Mouse (Mus musculus) spleen, postnatal 14 days (tissue): ENCODE data around the gene Paics.
"Not testable (repeated sequence)": the region's sequence is repeated elsewhere in the genome, so short reads cannot be mapped to it uniquely, and the experiment has no call there.

Experiments
- DNase-seq, 2 experiments: peaks; one replicate each; pipeline ENCODE4 v3.0.0; 2021 to 2022; ENCODE audit warnings: low spot score in 2 of 2

The Paics gene

DNA sequence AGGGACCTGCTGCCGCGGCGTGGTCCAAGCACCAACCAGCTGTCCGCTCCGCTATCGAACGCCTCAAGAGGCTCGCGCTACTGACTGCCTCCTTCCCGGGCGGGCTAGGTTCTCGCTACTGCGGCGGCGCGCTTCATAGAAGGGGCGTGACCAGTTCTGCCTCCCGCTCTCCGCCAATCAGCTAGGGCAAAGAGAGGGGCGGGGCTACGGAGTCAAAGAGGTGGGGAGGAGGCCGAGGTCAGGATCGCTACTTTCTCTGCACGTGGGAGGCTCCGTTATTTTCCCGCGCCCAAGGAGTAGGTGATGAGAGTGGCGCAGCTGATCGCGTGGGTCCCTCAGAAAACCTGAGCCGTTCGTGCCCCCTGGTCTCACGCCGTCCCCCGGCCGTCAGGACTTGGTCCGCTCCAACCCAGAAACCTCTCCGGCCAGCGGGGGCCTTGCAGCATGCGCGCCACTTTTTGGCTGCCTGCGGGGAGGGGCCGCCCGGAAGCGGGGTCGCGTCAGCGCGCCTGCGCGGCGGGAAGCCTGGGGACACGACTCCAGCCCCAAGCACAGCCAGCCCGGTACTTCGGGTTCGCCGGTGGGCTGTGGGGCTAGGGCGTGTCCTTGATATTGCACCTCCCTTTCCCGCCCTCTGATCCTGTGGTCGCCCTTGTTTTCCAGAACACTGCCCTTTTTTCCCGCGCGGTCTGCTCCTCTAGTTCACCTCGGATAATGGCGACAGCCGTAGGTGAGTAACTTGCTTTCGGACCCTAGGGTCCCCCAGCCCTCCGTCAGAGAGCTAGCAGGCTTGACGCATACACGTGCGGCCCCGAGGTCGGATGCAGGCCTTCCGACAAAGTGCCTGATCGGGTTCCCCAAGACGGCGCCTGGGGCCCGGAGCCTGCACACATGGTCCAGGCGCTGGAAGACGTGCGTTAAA lies at the start of gene Paics, which contains the start of gene Ppat:
Paics (plus strand) TSS at position 202 of the 922 bp plus-strand sequence.
Ppat (minus strand) TSS at position 473 of the 922 bp plus-strand sequence.
- peak; percentile 97 to 98 for DNase-seq

DNA sequence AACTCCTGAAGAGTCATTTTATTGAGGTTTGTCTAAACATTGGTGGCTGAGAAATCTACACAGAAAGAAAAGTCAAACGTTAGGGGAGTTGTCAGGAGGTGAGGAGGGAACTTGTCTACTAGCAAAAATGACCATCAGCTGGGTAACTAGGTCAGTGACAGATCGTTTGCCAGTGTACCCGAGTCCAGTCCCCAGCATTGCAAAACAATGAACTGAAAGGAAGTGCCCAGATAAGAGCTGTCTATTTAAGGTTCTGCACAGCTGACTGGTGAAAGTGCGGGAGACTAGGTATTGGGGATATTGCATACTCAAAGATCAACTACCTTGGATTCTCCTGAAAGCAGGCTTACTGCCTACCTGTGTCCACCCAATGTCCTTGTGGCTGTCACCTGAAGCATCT lies 49.0 kb upstream of the Paics start:
- DNase-seq = no peak

DNA sequence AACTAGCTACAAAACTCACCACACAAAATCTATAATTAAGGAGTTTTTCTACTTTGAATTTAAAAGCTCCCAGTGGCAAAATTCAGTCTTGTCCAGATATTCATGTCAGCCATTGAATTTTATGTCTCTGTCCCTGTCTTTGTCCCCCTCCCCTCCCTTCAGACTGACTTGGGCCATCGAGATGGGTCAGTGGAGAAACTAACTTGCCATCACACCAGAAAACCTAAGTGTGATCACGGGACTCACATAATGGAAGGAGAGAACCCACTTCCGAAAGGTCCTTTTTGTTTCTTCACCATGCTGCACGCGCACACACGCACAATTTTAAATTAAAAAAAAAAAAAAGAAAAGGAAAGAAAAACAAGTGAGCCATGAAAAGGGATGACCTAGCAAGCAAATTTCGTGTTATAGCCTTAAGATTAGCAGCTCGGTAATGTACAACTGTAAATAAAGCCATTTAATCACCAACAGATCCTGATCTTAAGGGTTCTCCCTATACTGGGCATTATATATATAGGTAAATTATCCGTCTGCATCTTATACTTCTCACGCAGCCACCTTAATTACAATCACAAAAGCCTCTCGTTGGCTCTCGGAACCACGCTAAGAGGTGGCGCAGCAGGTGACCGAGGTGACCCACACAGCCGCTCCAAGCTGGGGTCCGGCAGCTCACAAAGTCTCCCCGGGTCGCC lies 46.2 kb upstream of the Paics start:
- no peak for DNase-seq

- DNase-seq = peak; percentile 96 to 99
Measured at GRCm38 (mm10) chr5:76905405-76906154, 45.5 kb upstream of the Paics start, which contains the start of gene Aasdh. Aasdh (minus strand) TSS chr5:76905514.

- DNase-seq = no peak
Measured at GRCm38 (mm10) chr5:76906155-76906499, 45.0 kb upstream of the Paics start.

DNA sequence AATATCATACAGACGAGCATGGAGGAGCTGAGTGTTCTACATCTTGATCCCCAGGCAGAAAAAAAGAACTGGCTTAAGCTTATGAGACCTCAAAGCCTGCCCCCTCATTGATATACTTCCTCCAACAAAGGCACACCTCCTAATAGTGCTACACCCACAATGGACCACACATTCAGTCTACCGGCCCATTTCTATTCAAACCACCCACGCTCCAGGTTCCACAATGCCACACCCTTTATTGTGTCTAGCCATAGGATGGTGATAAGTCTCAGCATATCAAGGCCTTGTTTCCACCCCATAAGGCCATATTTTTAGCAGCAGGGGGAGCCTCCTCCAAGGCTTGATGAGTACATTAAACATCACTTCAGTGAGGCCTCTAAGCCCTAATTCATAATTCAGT lies 40.3 kb upstream of the Paics start:
- no peak for DNase-seq

DNA sequence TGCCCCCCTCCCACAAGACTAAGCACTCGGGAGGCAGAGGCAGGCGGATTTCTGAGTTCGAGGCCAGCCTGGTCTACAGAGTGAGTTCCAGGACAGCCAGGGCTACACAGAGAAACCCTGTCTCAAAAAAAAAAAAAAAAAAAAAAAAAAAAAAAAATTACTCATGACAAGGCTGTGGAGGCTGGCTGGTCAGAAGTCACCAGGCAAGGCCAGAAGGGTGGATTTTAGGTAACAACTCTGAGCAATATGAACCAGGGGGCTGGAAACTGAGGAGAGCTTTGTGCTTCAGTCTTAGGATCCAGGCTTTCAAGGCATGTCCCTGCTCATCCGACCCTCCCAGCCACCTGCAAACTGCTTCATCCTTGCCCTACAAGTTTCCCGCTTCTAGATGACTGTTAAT lies 38.6 kb upstream of the Paics start:
- DNase-seq = not testable (repeated sequence)

GRCm38 (mm10) chr5:76922833-76923232 lies 28.3 kb upstream of the Paics start:
- DNase-seq = no peak

DNA sequence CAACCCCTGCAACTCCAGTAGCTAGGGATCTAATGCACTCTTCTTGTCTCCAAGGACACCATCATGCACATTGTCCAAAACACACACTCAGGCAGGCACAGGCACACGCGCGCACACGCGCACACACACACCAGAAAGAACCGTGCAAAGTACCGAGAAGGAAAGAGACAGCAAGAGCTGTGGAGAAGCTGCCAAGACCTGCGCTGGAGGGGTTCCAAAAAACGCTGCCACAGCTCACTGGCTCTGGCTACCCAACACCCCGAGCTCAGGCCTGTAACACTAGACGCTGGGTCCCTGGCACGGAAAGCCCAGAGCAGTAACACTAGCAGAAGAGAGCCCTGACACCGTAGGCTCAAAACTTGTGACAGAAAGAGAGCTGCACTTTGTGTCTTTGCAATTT lies 27.7 kb upstream of the Paics start:
- DNase-seq = no peak

DNA sequence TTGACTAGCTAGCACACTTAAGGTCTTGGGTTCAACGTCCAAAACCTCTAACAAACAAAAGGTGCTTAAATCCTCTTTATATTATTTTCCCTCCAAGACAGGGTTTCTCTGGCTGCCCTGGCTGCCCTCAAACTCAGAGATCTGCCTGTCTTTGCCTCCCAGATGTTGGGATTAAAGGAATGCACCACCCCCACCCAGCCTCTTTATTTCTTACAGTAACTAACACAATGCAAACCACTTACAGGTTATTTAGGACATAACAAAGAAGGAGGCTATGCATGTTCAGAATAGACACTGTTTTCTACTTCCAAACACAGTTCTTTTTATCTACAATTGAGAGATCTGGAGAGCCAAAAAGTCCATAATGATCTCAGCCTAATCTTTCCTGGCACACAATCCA lies 26.8 kb upstream of the Paics start:
- no peak for DNase-seq

DNA sequence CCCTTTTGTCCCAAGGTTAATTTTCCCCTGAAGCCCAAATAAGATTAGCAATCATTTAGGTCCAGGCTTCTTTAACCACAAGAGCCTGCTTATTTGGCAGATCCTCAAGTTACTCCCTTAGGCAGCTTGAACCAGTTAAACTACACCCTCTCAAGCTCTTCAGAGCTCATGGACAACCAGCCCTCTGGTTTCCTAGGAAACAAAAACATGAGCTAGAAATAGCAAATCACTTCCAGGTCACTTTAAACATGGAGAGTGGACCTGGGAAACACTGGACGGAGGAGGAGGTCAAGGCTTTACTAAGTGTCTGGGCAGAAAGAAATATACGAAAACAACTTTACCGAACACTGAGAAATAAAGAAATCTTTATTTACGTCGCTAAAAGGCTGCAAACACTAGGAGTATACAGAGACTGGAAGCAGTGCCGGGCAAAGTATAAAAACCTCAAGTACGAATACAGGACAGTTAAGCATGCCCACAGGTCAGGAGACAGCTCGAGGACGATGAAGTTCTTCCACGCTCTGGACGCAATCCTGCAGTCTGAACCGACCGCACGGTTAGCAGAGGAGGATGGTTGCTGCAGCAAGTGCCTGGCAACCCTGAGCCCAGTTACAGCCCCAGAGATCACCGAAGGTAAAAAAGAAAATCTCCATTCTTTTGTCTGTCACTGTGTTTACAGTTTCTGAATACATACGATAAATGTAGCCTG lies 22.8 kb upstream of the Paics start:
- DNase-seq = no peak

DNA sequence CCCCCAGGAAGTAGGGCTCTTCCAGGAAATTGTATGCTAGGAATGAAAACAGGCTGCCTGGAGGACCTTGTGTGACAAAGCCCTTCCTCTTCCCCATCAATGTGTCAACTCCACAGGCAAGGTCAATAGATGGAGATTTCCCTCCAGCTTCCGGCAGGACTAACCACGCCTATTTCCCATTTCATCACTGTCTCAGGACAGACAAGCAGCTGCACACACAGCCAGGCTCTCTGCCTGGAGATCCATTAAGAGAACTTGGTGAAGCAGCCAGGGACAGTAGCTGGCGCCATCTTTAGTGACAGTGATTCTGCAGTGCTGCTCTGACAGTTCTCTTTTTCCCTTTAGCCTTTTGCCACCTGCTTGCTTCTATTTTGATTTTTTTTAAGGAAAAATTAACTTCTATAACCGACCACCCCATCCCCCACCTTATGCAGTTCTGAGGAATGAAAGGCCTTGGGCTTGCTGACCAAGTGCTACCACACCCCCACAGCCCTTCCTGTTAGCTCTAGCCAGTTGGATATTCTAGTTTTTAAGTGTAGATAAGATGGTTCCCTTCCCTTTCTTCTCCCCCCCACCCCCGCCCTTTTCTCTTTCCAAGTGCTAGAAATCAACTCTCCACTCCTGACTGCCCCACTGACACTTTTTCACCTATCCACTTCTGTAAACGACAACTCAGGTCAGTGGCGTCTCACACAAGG lies 21.8 kb upstream of the Paics start:
- no peak for DNase-seq

DNA sequence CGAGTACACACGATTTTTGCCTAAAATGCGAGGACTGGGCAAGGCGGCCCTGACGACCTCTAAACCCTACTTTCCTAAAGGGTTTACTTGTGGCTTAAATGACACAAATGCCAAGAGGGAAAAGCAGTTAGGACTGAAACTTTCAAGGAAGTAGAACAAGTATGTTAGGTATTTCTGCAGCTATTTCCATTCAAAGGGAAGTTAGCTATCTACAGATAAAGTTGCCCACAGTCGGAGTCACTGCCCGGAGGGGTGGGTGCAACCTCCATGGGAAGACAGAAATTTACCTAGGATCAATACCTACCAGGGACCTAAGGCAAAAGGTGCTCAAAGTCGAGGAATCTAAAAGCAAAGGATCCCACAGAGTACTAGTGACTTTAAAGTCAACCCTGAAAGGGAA lies 11.4 kb upstream of the Paics start:
- DNase-seq = no peak

DNA sequence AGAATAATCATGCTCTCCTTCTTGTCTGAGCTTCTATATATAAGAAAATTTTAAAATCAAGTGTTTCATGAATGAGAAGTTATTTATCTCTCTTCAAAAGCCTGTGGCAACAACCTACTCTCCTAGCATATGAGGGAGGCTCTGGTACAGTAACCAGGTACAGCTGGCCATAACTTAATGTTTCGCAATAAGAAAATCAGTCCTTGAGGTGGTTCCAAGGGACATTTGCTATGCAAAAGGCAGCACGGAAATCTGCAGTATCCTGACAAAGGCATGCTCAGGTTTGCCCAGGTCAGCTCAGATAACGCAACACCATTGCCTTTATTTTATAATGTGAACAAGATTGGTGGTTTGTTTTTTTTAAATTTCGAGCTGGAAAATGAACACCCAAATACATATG lies 9.1 kb upstream of the Paics start:
- DNase-seq = no peak

DNA sequence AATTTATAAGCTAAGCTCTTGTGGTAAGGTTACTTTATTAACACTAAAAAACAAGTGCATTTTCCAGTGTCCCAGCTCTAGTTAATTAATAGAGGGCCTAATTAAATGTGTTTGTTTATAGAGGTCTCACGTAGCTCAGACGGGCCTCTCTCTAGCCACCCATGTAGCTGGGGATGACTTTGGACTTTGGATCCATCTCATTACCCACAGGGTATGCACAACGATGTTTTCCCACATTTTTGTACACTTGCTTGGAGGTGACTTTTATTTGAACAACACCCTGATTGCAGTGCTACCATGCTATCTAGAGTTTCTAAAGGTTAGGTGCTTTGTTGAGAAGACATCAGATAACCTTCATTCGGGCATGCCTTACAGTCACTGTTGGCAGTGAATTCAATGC lies 8.6 kb upstream of the Paics start:
- DNase-seq = no peak

GRCm38 (mm10) chr5:76944965-76945677 lies 6.0 kb upstream of the Paics start:
- no peak for DNase-seq

DNA sequence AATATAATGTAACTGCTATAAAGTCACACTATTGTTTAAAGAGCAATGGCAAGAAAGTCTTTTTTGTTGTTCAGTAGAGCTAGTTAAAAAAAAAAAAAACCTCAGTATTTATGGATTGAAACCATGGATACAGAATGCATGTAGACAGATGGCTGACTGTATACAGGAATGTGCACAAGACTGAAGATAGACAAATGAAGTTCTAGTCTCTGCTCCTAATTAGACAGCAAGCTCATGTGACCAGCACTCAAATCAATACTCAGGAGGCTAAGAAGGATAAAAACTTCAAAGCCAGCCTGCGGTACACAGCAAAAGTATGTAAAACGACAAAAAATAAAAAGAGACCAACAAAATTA lies 5.5 kb upstream of the Paics start:
- DNase-seq = no peak

- DNase-seq = no peak
Measured at GRCm38 (mm10) chr5:76947142-76947541, 4.0 kb upstream of the Paics start.

GRCm38 (mm10) chr5:76947758-76948157 lies 3.3 kb upstream of the Paics start:
- no peak for DNase-seq

GRCm38 (mm10) chr5:76950343-76951105 lies 583 bp upstream of the Paics start:
- no peak for DNase-seq
